Mouse (Mus musculus) CD4-positive, CD25-positive, alpha-beta regulatory T cell (primary cell): ENCODE measurements around the gene Gm7247. TPM values are rescaled to one million over a fixed set of nuclear protein-coding genes. Genes with fewer than 3 reads are reported as not detected.

Experiments
- polyA plus RNA-seq: library from polyadenylated mRNA; unstranded; fragments of 100-300 nt; shearing (Covaris generic); gene quantifications from one replicate; pipeline ENCODE4 v1.2.1, GENCODE M21; 2017

Gm7247 gene
- polyA plus RNA-seq: not detected

DNA sequence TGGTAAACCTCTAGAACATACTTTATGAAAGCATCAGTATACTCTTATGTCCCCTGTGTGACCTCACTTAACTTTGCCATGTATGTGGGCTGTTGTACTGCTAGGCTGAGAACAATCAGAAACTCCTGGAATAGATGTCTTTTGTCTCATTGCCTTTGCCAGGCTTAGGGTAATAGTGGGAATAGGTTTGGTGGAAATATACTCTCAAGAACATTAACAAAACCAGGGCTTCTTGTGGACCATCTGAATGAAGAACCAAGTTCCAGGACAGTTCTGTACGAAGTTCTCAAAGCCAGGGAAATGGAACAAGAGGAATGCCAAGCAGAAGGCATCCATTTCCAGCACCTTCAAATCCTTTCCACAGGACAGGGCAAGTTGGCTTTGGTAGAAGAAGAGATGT is at the start of gene Gm7247:
Gm7247 (plus strand) TSS at position 301 of the 400 bp plus-strand sequence.

DNA sequence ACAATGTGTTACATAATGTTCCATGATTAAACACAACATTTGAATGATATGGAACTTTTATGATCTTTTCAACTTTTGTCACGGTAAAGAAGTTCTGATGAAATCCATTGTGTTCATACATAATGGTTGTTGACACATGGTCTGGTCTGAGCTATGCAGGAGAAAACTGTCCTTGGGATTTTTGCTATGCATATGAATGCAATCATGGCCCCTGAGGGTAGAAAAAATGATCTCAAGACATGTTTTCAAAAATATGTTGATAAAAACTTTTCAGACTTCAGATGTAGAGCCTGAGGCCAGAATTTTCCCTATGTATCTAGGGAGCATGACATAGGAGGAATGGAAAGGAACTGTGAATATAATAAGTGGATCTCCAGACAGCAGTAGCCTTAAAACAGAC is 49.0 kb downstream of the Gm7247 start, which contains the start of gene Vmn2r88:
Vmn2r88 (plus strand) TSS at position 301 of the 400 bp plus-strand sequence.

GRCm38 (mm10) chr14:51451557-51451956 is 90.0 kb downstream of the Gm7247 start, which contains the start of gene Vmn2r89:
Vmn2r89 (plus strand) TSS chr14:51451857.

GRCm38 (mm10) chr14:51552490-51552889 is 190.9 kb downstream of the Gm7247 start, which contains the start of gene Gm5622:
Gm5622 (plus strand) TSS chr14:51552790.

DNA sequence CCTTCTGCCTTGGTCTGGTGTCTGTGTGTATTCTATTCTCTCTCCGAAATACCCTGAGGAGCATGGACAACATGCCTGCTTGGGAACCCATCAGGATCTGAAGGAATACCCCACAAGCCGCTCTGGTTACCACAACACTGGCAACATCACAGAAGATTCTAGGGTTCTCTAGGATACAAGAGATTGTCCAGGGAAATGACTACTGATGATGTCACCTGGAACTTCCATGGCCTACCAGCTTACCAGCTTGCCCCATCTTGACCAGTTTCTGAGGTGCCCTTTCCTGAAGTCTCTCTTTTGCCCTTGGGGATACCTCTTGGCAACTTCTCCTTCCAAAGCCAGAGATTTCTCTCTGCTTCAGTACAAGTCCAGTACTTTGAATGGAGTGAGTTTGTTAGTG is 212.4 kb downstream of the Gm7247 start, which contains the start of gene Gm17175:
Gm17175 (minus strand) TSS at position 101 of the 400 bp plus-strand sequence.

GRCm38 (mm10) chr14:51592039-51592438 is 230.5 kb downstream of the Gm7247 start, which contains the start of gene Gm17174:
Gm17174 (minus strand) TSS chr14:51592139.

GRCm38 (mm10) chr14:51611210-51611609 is 249.7 kb downstream of the Gm7247 start, which contains the start of gene Gm17078:
Gm17078 (minus strand) TSS chr14:51611310.

Other genes with a start within 250 kb of the Gm7247 start
- not detected for gene Eddm3b, start 247.3 kb upstream of the Gm7247 start, polyA plus RNA-seq
- gene Rnase6, start 237.8 kb upstream of the Gm7247 start, polyA plus RNA-seq: 1.1 TPM
- not detected for gene Rnase1, start 215.0 kb upstream of the Gm7247 start, polyA plus RNA-seq
- gene Rnase2b, start 199.5 kb upstream of the Gm7247 start, polyA plus RNA-seq: not detected
- not detected for gene Ang2, start 162.6 kb upstream of the Gm7247 start, polyA plus RNA-seq
- not detected for gene Ear14, start 158.4 kb upstream of the Gm7247 start, polyA plus RNA-seq
- not detected for gene Rnase2a, start 105.6 kb upstream of the Gm7247 start, polyA plus RNA-seq
- gene Vmn2r88, start 49.1 kb downstream of the Gm7247 start, polyA plus RNA-seq: 0.04 TPM
- gene Vmn2r89, start 90.1 kb downstream of the Gm7247 start, polyA plus RNA-seq: not detected
- gene Gm5622, start 191.0 kb downstream of the Gm7247 start, polyA plus RNA-seq: not detected
- not detected for gene Gm17175, start 212.3 kb downstream of the Gm7247 start, polyA plus RNA-seq
- gene Gm17174, start 230.4 kb downstream of the Gm7247 start, polyA plus RNA-seq: not detected
- not detected for gene Gm17078, start 249.6 kb downstream of the Gm7247 start, polyA plus RNA-seq